In the genomic region with DNA sequence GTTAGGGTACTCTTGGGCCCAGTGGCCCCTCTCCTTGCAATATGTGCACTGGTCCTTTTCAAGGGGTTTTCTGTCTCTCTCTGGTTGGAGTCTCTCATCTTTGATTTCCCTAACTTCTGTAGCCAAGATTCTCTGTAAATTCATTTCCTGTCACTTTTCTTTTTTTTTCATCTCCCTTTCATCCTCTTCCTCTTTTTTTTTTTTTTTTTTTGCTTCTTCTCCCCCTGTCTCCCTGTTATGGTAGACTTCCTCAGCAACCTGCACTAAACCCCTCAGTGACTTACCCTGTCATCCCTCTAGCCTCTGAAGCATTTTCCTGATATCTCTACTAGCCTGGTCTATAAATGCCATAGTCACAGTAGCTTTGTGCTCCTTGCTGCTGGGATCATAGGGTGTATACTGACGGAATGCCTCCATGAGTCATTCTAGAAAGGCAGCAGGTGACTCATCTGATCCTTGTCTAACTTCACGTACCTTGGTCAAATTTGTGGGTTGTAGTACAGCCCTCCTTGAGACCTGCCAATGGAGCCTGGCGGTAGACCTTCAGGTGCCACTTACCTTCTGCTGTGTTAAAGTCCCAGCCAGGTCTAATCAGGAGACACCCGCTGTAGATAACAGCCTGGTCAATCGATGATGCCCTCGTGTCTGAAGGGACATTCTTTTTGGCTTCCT, we compare ENCODE assay signal across 35 mouse cellular contexts. TPM values are rescaled to one million over a fixed set of nuclear protein-coding genes. Genes with fewer than 3 reads are reported as not detected.
DNase-seq lines count a peak whose midpoint lies in the region; ATAC-seq and TF ChIP-seq lines count a peak whose summit lies in the region.
"Had no signal": no experiment of that assay in that cellular context is flagged by ENCODE, and none has a peak within 500 bp of the region (broad histone marks: within the 10 kb centered on the region; RNA-seq: fewer than 3 reads in every experiment).

No protein-coding gene starts in this region.

- peaks cover 3% of the 10 kb centered on the region for H3K9me3 ChIP-seq in midbrain, embryonic 11.5 days (ENCODE audit: control insufficient read depth, low read length)
- H3K9me3 ChIP-seq in midbrain, embryonic 13.5 days: peaks cover 25% of the 10 kb centered on the region
- no peaks in the 10 kb centered on the region; the same call in 1 of the 2 replicates for H3K9me3 ChIP-seq in MEL (replicated peaks; ENCODE audit: insufficient read depth, low read length)
- H3K9me3 ChIP-seq in stomach, postnatal 0 days (ENCODE audit: control insufficient read depth, low read length): peaks cover 4% of the 10 kb centered on the region; the same call in 1 of the 2 replicates
- peaks cover 21% of the 10 kb centered on the region for H3K9me3 ChIP-seq in liver, postnatal 0 days (ENCODE audit: low read length)
- H3K9me3 ChIP-seq: intestine, embryonic 15.5 days had no signal

- no peaks in the 10 kb centered on the region for H3K27me3 ChIP-seq in midbrain, embryonic 11.5 days (ENCODE audit: control insufficient read depth, insufficient read depth, low read length)
- H3K27me3 ChIP-seq in midbrain, embryonic 13.5 days: no peaks in the 10 kb centered on the region
- H3K27me3 ChIP-seq in MEL (ENCODE audit: control insufficient read depth in 1 of 2, insufficient read depth in 2 of 2, low read length in 2 of 2): no peaks in the 10 kb centered on the region
- no peaks in the 10 kb centered on the region for H3K27me3 ChIP-seq in stomach, postnatal 0 days (ENCODE audit: control insufficient read depth, insufficient read depth, low read length)
- no peaks in the 10 kb centered on the region for H3K27me3 ChIP-seq in liver, postnatal 0 days (ENCODE audit: insufficient read depth, low read length)
- H3K27me3 ChIP-seq: CH12.LX; embryonic facial prominence, embryonic 13.5 days; forebrain, embryonic 12.5 days; forebrain, embryonic 15.5 days; heart, embryonic 15.5 days; hindbrain, embryonic 13.5 days; intestine, embryonic 15.5 days had no signal

- no peak overlapping the region for H3K4me3 ChIP-seq in midbrain, embryonic 11.5 days (ENCODE audit: low read depth, low read length)
- H3K4me3 ChIP-seq in midbrain, embryonic 13.5 days (replicated peaks): no peak overlapping the region
- H3K4me3 ChIP-seq in MEL (ENCODE audit: control insufficient read depth in 1 of 2, insufficient read depth in 1 of 2, low read depth in 2 of 2, low read length in 2 of 2): no peak overlapping the region
- H3K4me3 ChIP-seq in stomach, postnatal 0 days (ENCODE audit: low read depth, low read length): no peak overlapping the region
- no peak overlapping the region for H3K4me3 ChIP-seq in liver, postnatal 0 days (ENCODE audit: low read depth, low read length)
- H3K4me3 ChIP-seq: embryonic facial prominence, embryonic 10.5 days; embryonic facial prominence, embryonic 13.5 days; erythroblast, embryonic 14.5 days; forebrain, embryonic 12.5 days; forebrain, embryonic 15.5 days; heart, embryonic 15.5 days; hindbrain, embryonic 10.5 days; hindbrain, embryonic 13.5 days; intestine, embryonic 15.5 days had no signal

- H3K36me3 ChIP-seq in midbrain, embryonic 11.5 days (ENCODE audit: control insufficient read depth, insufficient read depth, low read length): no peaks in the 10 kb centered on the region
- peaks cover 10% of the 10 kb centered on the region for H3K36me3 ChIP-seq in midbrain, embryonic 13.5 days
- no peaks in the 10 kb centered on the region for H3K36me3 ChIP-seq in MEL (ENCODE audit: control insufficient read depth in 1 of 2, insufficient read depth in 2 of 2, low read length in 2 of 2)
- H3K36me3 ChIP-seq in stomach, postnatal 0 days (ENCODE audit: control insufficient read depth, insufficient read depth, low read length): no peaks in the 10 kb centered on the region
- H3K36me3 ChIP-seq in liver, postnatal 0 days (replicated peaks; ENCODE audit: insufficient read depth, low read length): no peaks in the 10 kb centered on the region
- H3K36me3 ChIP-seq: embryonic facial prominence, embryonic 13.5 days; forebrain, embryonic 15.5 days; heart, embryonic 15.5 days; intestine, embryonic 15.5 days had no signal

- no peak for TF ChIP-seq CTCF in MEL (IDR thresholded peaks at IDR 0.05 in 2 of 3, conservative IDR thresholded peaks at IDR 0.05 in 1 of 3; ENCODE audit: control insufficient read depth in 1 of 3, insufficient read depth in 1 of 3, low read depth in 2 of 3, low read length in 3 of 3, poor library complexity in 1 of 3, severe bottlenecking in 1 of 3)
- TF ChIP-seq CTCF in stomach, postnatal 0 days (IDR thresholded peaks at IDR 0.05; ENCODE audit: low read depth): no peak
- no peak for TF ChIP-seq CTCF in liver, postnatal 0 days (IDR thresholded peaks at IDR 0.05; ENCODE audit: low read depth)

- H3K9ac ChIP-seq in midbrain, embryonic 11.5 days (ENCODE audit: low read length): no peak overlapping the region
- H3K9ac ChIP-seq in midbrain, embryonic 13.5 days (replicated peaks): no peak overlapping the region
- no peak overlapping the region for H3K9ac ChIP-seq in MEL (ENCODE audit: control insufficient read depth, low read depth, low read length, poor library complexity, severe bottlenecking)
- H3K9ac ChIP-seq in stomach, postnatal 0 days (ENCODE audit: low read length): no peak overlapping the region
- H3K9ac ChIP-seq in liver, postnatal 0 days (replicated peaks): no peak overlapping the region
- H3K9ac ChIP-seq: embryonic facial prominence, embryonic 13.5 days; forebrain, embryonic 12.5 days; forebrain, embryonic 15.5 days; heart, embryonic 15.5 days; hindbrain, embryonic 13.5 days; intestine, embryonic 15.5 days had no signal

- H3K4me2 ChIP-seq in midbrain, embryonic 11.5 days: no peak overlapping the region
- H3K4me2 ChIP-seq in midbrain, embryonic 13.5 days (replicated peaks): no peak overlapping the region
- H3K4me2 ChIP-seq in stomach, postnatal 0 days (replicated peaks; ENCODE audit: low read depth): no peak overlapping the region
- no peak overlapping the region for H3K4me2 ChIP-seq in liver, postnatal 0 days (ENCODE audit: low read depth, low read length)
- H3K4me2 ChIP-seq: embryonic facial prominence, embryonic 13.5 days; forebrain, embryonic 12.5 days; forebrain, embryonic 15.5 days; heart, embryonic 11.5 days; heart, embryonic 15.5 days; hindbrain, embryonic 13.5 days; intestine, embryonic 15.5 days had no signal

- peak; percentile 78 for DNase-seq in midbrain, embryonic 11.5 days (ENCODE audit: low spot score, missing footprints)
- peak; percentile 22 for DNase-seq in MEL (ENCODE audit: low read depth, low spot score)
- DNase-seq in stomach, postnatal 0 days (ENCODE audit: low spot score): no peak
- DNase-seq in ovary, postnatal 14 days (ENCODE audit: low spot score): no peak
- no peak for DNase-seq in liver, postnatal 0 days
- DNase-seq: adrenal gland, adult 2 months; adrenal gland, postnatal 14 days; B cell, adult 2 months; cerebellum, adult 11 months; cerebellum, adult 2 months; cerebellum, postnatal 10 days; cerebellum, postnatal 36 days; embryo, embryonic 11 days; gastrocnemius, postnatal 25 days; heart, adult 11 months; heart, postnatal 10 days; heart, postnatal 36 days had no signal

- WGBS in midbrain, embryonic 11.5 days: 96% methylated on average over 6 of the region's 6 CpGs
- WGBS in midbrain, embryonic 13.5 days: 97% methylated on average over 6 of the region's 6 CpGs
- 80% methylated on average over 6 of the region's 6 CpGs for WGBS in stomach, postnatal 0 days
- WGBS in liver, postnatal 0 days (ENCODE audit: insufficient replicate concordance): 77% methylated on average over 6 of the region's 6 CpGs

- no peak for TF ChIP-seq POLR2A in MEL (IDR thresholded peaks at IDR 0.05; ENCODE audit: control insufficient read depth in 1 of 2, insufficient read depth in 1 of 2, low read depth in 1 of 2, low read length in 2 of 2, poor library complexity in 1 of 2)

- TF ChIP-seq RAD21 in MEL (IDR thresholded peaks at IDR 0.05; ENCODE audit: low read depth, low read length): no peak

- no peak for TF ChIP-seq EP300 in MEL (IDR thresholded peaks at IDR 0.05; ENCODE audit: low read depth in 1 of 2, low read length in 2 of 2)
- no peak for TF ChIP-seq EP300 in stomach, postnatal 0 days (optimal IDR thresholded peaks at IDR 0.05)
- no peak for TF ChIP-seq EP300 in liver, postnatal 0 days (IDR thresholded peaks at IDR 0.05; ENCODE audit: low read depth)

- H3K27ac ChIP-seq in midbrain, embryonic 11.5 days (ENCODE audit: low read depth, low read length): no peak overlapping the region
- no peak overlapping the region for H3K27ac ChIP-seq in midbrain, embryonic 13.5 days
- H3K27ac ChIP-seq in MEL (ENCODE audit: control insufficient read depth, low read depth, low read length): no peak overlapping the region
- H3K27ac ChIP-seq in stomach, postnatal 0 days (replicated peaks): no peak overlapping the region
- H3K27ac ChIP-seq in liver, postnatal 0 days (ENCODE audit: low read depth): no peak overlapping the region
- H3K27ac ChIP-seq: embryonic facial prominence, embryonic 10.5 days; embryonic facial prominence, embryonic 13.5 days; forebrain, embryonic 12.5 days; forebrain, embryonic 15.5 days; heart, embryonic 15.5 days; hindbrain, embryonic 10.5 days; hindbrain, embryonic 13.5 days; intestine, embryonic 15.5 days had no signal

- no peaks in the 10 kb centered on the region for H3K79me2 ChIP-seq in MEL (ENCODE audit: control insufficient read depth, insufficient read depth, low read length, poor library complexity)

- H3K4me1 ChIP-seq in midbrain, embryonic 11.5 days (ENCODE audit: control insufficient read depth, insufficient read depth, low read length): no peaks in the 10 kb centered on the region
- H3K4me1 ChIP-seq in midbrain, embryonic 13.5 days (replicated peaks): no peaks in the 10 kb centered on the region
- no peaks in the 10 kb centered on the region for H3K4me1 ChIP-seq in MEL (ENCODE audit: control insufficient read depth in 1 of 2, insufficient read depth in 2 of 2, low read length in 2 of 2)
- no peaks in the 10 kb centered on the region for H3K4me1 ChIP-seq in stomach, postnatal 0 days (replicated peaks; ENCODE audit: control insufficient read depth, insufficient read depth)
- no peaks in the 10 kb centered on the region for H3K4me1 ChIP-seq in liver, postnatal 0 days (ENCODE audit: insufficient read depth)
- H3K4me1 ChIP-seq: embryonic facial prominence, embryonic 10.5 days; embryonic facial prominence, embryonic 13.5 days; forebrain, embryonic 12.5 days; forebrain, embryonic 15.5 days; heart, embryonic 15.5 days; hindbrain, embryonic 10.5 days; hindbrain, embryonic 13.5 days; intestine, embryonic 15.5 days had no signal

- ATAC-seq in midbrain, embryonic 11.5 days (ENCODE audit: low FRiP score): no peak
- no peak for ATAC-seq in midbrain, embryonic 13.5 days
- peak; percentile 83 for ATAC-seq in stomach, postnatal 0 days (ENCODE audit: low FRiP score, low TSS enrichment)
- ATAC-seq in liver, postnatal 0 days: no peak
- ATAC-seq: forebrain, embryonic 15.5 days; hindbrain, embryonic 16.5 days; intestine, embryonic 15.5 days had no signal

RNA-seq across cellular contexts. Expression of a gene that starts 18.4 kb away (rescaled TPM):
- not detected in 2 replicates for polyA plus RNA-seq in midbrain, embryonic 11.5 days (2014; fragmentation: Nextera tagmentation; extraction: Ambion mirVana)
- not detected in 2 replicates for polyA plus RNA-seq in midbrain, embryonic 13.5 days (2015; fragmentation: Nextera tagmentation; extraction: Ambion mirVana)
- not detected in 2 replicates for total RNA-seq in MEL (2012; rRNA removed)
- polyA plus RNA-seq in MEL (2012; ENCODE audit: insufficient read depth in 1 of 2, insufficient read length in 2 of 2, low read depth in 1 of 2, low replicate concordance in 2 of 2, missing spikeins in 1 of 2): not detected
- polyA plus RNA-seq in stomach, postnatal 0 days (2015; fragmentation: Nextera tagmentation; extraction: Ambion mirVana): 0.17 TPM in 1 of 2 replicates, not detected in the other
- polyA plus RNA-seq in liver, postnatal 0 days (2015; fragmentation: Nextera tagmentation; extraction: Ambion mirVana): not detected in 2 replicates
- total RNA-seq: adrenal gland, adult 2 months; adrenal gland, postnatal 14 days; adrenal gland, postnatal 4 days; CH12.LX; G1E; gastrocnemius, adult 8-10 months; heart, adult 8-10 months; heart, postnatal 10 days; heart, postnatal 36 days had no signal
- polyA plus RNA-seq: adrenal gland, adult 2 months; cerebellum, adult 2 months; cortical plate, adult 2 months; embryonic facial prominence, embryonic 10.5 days; embryonic facial prominence, embryonic 13.5 days; erythroblast, embryonic 14.5 days; forebrain, embryonic 12.5 days; forebrain, embryonic 15.5 days; G1E; heart, embryonic 11.5 days; heart, embryonic 15.5 days; hindbrain, embryonic 10.5 days; hindbrain, embryonic 16.5 days had no signal

RNA-seq across cellular contexts. Expression of a gene that starts 48.3 kb away (rescaled TPM):
- polyA plus RNA-seq in midbrain, embryonic 11.5 days (2014; fragmentation: Nextera tagmentation; extraction: Ambion mirVana): 62.4 and 71.5 TPM in 2 replicates
- polyA plus RNA-seq in midbrain, embryonic 13.5 days (2015; fragmentation: Nextera tagmentation; extraction: Ambion mirVana): 44.0 and 45.0 TPM in 2 replicates
- total RNA-seq in MEL (2012; rRNA removed): 55.7 and 59.0 TPM in 2 replicates
- 10 to 100 TPM in 1 of 2 experiments, not detected in 1; 62.6 TPM for polyA plus RNA-seq in MEL (2012; ENCODE audit: insufficient read depth in 1 of 2, insufficient read length in 2 of 2, low read depth in 1 of 2, low replicate concordance in 2 of 2, missing spikeins in 1 of 2)
- polyA plus RNA-seq in stomach, postnatal 0 days (2015; fragmentation: Nextera tagmentation; extraction: Ambion mirVana): 32.0 and 32.4 TPM in 2 replicates
- 13.0 TPM in 2 replicates for polyA plus RNA-seq in liver, postnatal 0 days (2015; fragmentation: Nextera tagmentation; extraction: Ambion mirVana)

Comparison
In these comparisons a context has a peak if more than half of its experiments do, and no peak if none do; other contexts are left out.
1. DNase-seq: peak in midbrain, embryonic 11.5 days (single experiment) and MEL (single experiment); none in stomach, postnatal 0 days (single experiment), ovary, postnatal 14 days (single experiment) and liver, postnatal 0 days (single experiment).